Mouse (Mus musculus) ovary, postnatal 10 days (tissue): ENCODE data around the gene Unkl.

Experiments
- DNase-seq: peaks from one replicate; pipeline ENCODE4 v3.0.0; 2022; ENCODE audit warnings: low spot score

Unkl gene

GRCm38 (mm10) chr17:25188150-25189031 lies at the start of gene Unkl:
Unkl (plus strand) TSS chr17:25188397.
- DNase-seq = peak; percentile 55

- DNase-seq = no peak
Observed at GRCm38 (mm10) chr17:25138803-25139202, 49.4 kb upstream of the Unkl start.

GRCm38 (mm10) chr17:25139960-25140359 lies 48.2 kb upstream of the Unkl start:
- DNase-seq = no peak

- DNase-seq = no peak
Observed at GRCm38 (mm10) chr17:25162161-25162560, 26.0 kb upstream of the Unkl start, which contains the start of gene Ccdc154. Ccdc154 (plus strand) TSS chr17:25162461.

- no peak for DNase-seq
Observed at GRCm38 (mm10) chr17:25163387-25163786, 24.8 kb upstream of the Unkl start.

- DNase-seq = no peak
Observed at GRCm38 (mm10) chr17:25164770-25165169, 23.4 kb upstream of the Unkl start.

GRCm38 (mm10) chr17:25165970-25166671 lies 22.1 kb upstream of the Unkl start:
- no peak for DNase-seq

GRCm38 (mm10) chr17:25169706-25170105 lies 18.5 kb upstream of the Unkl start:
- DNase-seq = no peak

- no peak for DNase-seq
Observed at GRCm38 (mm10) chr17:25172558-25172957, 15.6 kb upstream of the Unkl start.

- DNase-seq = no peak
Observed at GRCm38 (mm10) chr17:25175411-25175810, 12.8 kb upstream of the Unkl start, which contains the start of gene Gm38655. Gm38655 (minus strand) TSS chr17:25175471.

- DNase-seq = no peak
Observed at GRCm38 (mm10) chr17:25183232-25183631, 5.0 kb upstream of the Unkl start.

GRCm38 (mm10) chr17:25184129-25184691 lies 4.0 kb upstream of the Unkl start, which contains the start of gene BC003965:
BC003965 (plus strand) TSS chr17:25184554.
- DNase-seq = peak; percentile 95

- no peak for DNase-seq
Observed at GRCm38 (mm10) chr17:25184961-25185360, 3.2 kb upstream of the Unkl start.

- DNase-seq = no peak
Observed at GRCm38 (mm10) chr17:25187784-25188149, 430 bp upstream of the Unkl start.

GRCm38 (mm10) chr17:25189091-25189490 lies 894 bp downstream of the Unkl start:
- DNase-seq = no peak

- DNase-seq = no peak
Observed at GRCm38 (mm10) chr17:25202401-25202800, 14.2 kb downstream of the Unkl start.

- no peak for DNase-seq
Observed at GRCm38 (mm10) chr17:25210006-25210405, 21.8 kb downstream of the Unkl start.

- DNase-seq = no peak
Observed at GRCm38 (mm10) chr17:25210680-25211466, 22.7 kb downstream of the Unkl start.

- DNase-seq = no peak
Observed at GRCm38 (mm10) chr17:25211705-25212104, 23.5 kb downstream of the Unkl start.

- no peak for DNase-seq
Observed at GRCm38 (mm10) chr17:25215431-25215830, 27.2 kb downstream of the Unkl start.

GRCm38 (mm10) chr17:25218967-25219366 lies 30.8 kb downstream of the Unkl start:
- DNase-seq = no peak
